Mouse (Mus musculus) hindbrain, postnatal 0 days (tissue): ENCODE measurements around the gene Ccl28. TPM values are rescaled to one million over a fixed set of nuclear protein-coding genes. Genes with fewer than 3 reads are reported as not detected.
"Not testable (repeated sequence)": the region's sequence is repeated elsewhere in the genome, so short reads cannot be mapped to it uniquely, and the experiment has no call there.

ENCODE experiments used
- ATAC-seq: fragments of 200-750 bp; cut with Nextera tagmentation; 2 replicates; pipeline ENCODE4 v1.8.0; 2017; ENCODE audit warnings: mild to moderate bottlenecking, moderate TSS enrichment, moderate library complexity
- DNase-seq: peaks from one replicate; pipeline ENCODE4 v3.0.0-alpha.2; 2015; ENCODE audit warnings: low spot score
- H3K27ac ChIP-seq: fragments of 300-500 bp; sonication (generic); 2 replicates; pipeline ENCODE4 v1.5.1; 2014; ENCODE audit warnings: mild to moderate bottlenecking
- H3K27me3 ChIP-seq: fragments of 300-500 bp; sonication (generic); 2 replicates; pipeline ENCODE4 v1.6.1; 2014; ENCODE audit warnings: low read length, mixed read lengths; ENCODE audit not compliant: insufficient read depth
- H3K36me3 ChIP-seq: fragments of 300-500 bp; sonication (generic); 2 replicates; pipeline ENCODE4 v1.6.1; 2014; ENCODE audit warnings: low read length, mixed read lengths; ENCODE audit not compliant: insufficient read depth
- H3K4me1 ChIP-seq: fragments of 300-500 bp; sonication (generic); 2 replicates; pipeline ENCODE4 v1.6.1; 2014; ENCODE audit warnings: antibody characterized with exemption, low read length, mixed read lengths; ENCODE audit not compliant: insufficient read depth
- H3K4me2 ChIP-seq: fragments of 300-500 bp; sonication (generic); 2 replicates; pipeline ENCODE4 v1.6.1; 2014; ENCODE audit warnings: low read depth, mild to moderate bottlenecking, low read length, moderate library complexity, mixed read lengths
- H3K4me3 ChIP-seq: fragments of 300-500 bp; sonication (generic); 2 replicates; pipeline ENCODE4 v1.5.1; 2014; ENCODE audit warnings: low read length
- H3K9ac ChIP-seq: fragments of 300-500 bp; sonication (generic); replicated peaks from 2 replicates; pipeline ENCODE4 v1.6.1; 2014; ENCODE audit warnings: mild to moderate bottlenecking, low read length, moderate library complexity, mixed read lengths
- H3K9me3 ChIP-seq: fragments of 300-500 bp; sonication (generic); 2 replicates; pipeline ENCODE4 v1.6.1; 2016; ENCODE audit warnings: low read length, mixed read lengths
- CTCF ChIP-seq: IDR thresholded peaks from 2 replicates; pipeline ENCODE4 v1.5.1; 2016; ENCODE audit warnings: antibody characterized with exemption, control low read depth, low read depth
- WGBS: fragments of 180-500 bp; shearing (Covaris S2); extraction: QIAGEN DNeasy Blood & Tissue Kit; methylation state at CpG from one replicate; pipeline ENCODE4 v1.1.7; 2014; 5-methylcytosine and 5-hydroxymethylcytosine counted together
- polyA plus RNA-seq: library from polyadenylated mRNA; unstranded; fragments of >200 nt; fragmentation: Nextera tagmentation; extraction: Ambion mirVana; gene quantifications from 2 replicates; pipeline ENCODE4 v1.2.1, GENCODE M21; 2015
- total RNA-seq: library from RNA; depleted of rRNA; stranded (reverse); fragments of >200 nt; gene quantifications from 2 replicates; pipeline ENCODE4 v1.2.3, GENCODE M21; 2014

The Ccl28 gene
- total and polyA plus RNA-seq, 2 experiments from 2014 or later: 0.33 to 2.2 TPM

DNA sequence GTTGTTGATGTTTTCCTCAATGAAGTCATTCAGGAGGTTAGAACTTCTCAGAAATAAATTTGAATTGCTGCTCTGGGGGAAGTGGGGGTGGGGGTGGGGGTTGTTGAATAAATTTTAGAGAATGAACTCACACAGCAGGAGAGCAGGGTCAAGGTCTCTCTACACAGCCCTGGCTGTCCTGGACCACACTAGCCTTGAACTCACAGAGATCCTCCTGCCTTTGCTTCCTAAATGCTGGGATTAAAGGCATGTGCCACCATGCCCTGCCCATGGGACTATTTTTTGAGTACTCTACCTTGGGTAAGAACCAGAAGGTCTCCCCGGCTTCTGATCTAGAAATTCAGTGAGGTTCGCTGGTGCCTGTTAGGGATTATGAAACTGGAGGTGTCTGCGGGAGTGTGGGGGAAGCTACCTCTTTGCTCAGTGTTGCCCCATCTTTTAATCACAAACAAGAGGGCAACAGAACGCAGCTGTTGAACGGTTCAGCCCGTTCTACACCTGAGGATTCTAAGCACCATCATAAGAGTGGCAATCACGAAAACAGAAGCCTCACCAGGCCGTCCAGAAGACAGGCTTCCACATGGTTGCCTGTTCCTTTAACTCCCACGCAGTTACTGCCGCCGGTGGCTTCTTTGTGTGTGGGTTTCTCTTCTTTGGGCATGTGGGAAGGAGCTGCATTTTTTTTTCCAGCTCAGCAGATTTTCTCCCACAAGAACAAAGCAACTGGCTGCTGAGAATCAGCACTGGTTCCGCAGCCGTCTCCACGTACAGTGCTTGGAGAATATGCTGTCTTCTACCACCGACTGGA lies 25.5 kb downstream of the Ccl28 start:
- no peaks in the 10 kb centered on the region for H3K36me3 ChIP-seq
- H3K27ac ChIP-seq: peak overlapping the region; percentile 76
- no peak for TF ChIP-seq CTCF
- H3K9ac ChIP-seq: peak overlapping the region; percentile 40
- no peaks in the 10 kb centered on the region for H3K9me3 ChIP-seq
- no peak overlapping the region for H3K4me3 ChIP-seq
- H3K4me2 ChIP-seq: peak overlapping the region; percentile 42
- H3K27me3 ChIP-seq: no peaks in the 10 kb centered on the region
- peak; percentile 54 for DNase-seq
- H3K4me1 ChIP-seq: no peaks in the 10 kb centered on the region
- peak; percentile 77 for ATAC-seq
- WGBS: 38% methylated on average over 15 of the region's 15 CpGs

DNA sequence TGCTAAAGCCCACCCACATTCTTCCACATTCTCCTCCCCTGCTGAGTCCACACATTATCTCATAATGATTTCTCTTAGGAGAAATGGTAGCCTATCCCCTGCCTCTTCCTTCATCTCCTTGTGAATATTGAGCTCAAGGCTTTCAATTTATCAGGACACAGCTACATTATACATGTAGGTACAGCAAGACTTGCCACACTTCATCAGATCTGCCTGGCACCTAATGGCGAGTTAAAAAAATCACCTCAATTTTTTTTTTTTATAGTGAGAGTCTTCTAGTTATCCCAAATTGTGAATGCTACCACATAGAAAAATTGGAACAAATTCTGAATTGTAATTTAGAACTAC lies 26.1 kb downstream of the Ccl28 start:
- peak overlapping the region; percentile 40 for H3K9ac ChIP-seq
- no peaks in the 10 kb centered on the region for H3K4me1 ChIP-seq
- no peaks in the 10 kb centered on the region for H3K9me3 ChIP-seq
- no peak for DNase-seq
- H3K27me3 ChIP-seq: no peaks in the 10 kb centered on the region
- peak overlapping the region; percentile 76; the same call in 1 of the 2 replicates for H3K27ac ChIP-seq
- no peaks in the 10 kb centered on the region for H3K36me3 ChIP-seq
- WGBS: 60% methylated on average over 1 of the region's 1 CpGs
- no peak for TF ChIP-seq CTCF
- peak overlapping the region; percentile 42 for H3K4me2 ChIP-seq
- no peak overlapping the region for H3K4me3 ChIP-seq
- ATAC-seq: no peak

DNA sequence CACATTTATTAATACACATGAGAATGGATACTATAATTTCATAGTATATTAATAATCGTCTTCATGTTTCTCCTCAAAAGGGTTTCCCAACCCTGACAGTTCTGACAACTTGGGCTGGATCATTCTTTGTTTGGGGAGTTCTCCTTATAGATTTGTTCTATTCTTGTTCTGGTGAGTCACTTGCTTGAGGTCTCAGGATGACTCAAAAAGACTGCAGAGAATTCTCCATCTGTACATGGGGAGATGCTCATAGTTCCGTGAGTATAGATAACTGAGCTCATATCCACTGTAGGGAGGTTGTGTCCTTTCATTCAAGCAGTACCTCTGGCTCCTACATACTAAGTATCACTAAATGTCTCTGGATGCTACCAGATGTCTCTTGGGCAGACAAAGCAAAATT lies 31.1 kb downstream of the Ccl28 start:
- H3K27me3 ChIP-seq: no peaks in the 10 kb centered on the region
- WGBS: 85% methylated on average over 2 of the region's 2 CpGs

DNA sequence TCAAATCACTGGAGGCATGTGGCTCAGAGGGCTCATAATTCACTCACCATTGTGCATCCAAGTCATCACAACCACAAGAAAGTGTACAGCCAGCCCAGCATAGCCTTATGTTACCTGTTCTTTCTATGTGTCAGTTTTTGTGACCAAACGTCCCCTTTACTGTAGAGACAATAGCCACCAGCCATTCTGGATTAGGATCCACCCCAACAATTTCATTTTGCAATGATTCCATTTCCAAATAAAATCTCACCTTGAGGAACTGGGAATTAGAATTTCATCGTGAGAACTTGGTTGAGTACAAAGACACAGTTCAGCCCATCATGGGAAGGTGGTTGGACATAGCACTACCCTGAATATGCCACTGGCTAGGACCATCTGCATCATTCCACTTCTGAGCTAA lies 32.6 kb downstream of the Ccl28 start:
- Histone ChIP-seq H3K27me3 (no peaks in the 10 kb centered on the region), H3K4me1 (no peaks in the 10 kb centered on the region), H3K4me3 (no peak overlapping the region), H3K9me3 (no peaks in the 10 kb centered on the region), H3K36me3 (no peaks in the 10 kb centered on the region), H3K9ac (no peak overlapping the region), H3K4me2 (no peak overlapping the region), H3K27ac (no peak overlapping the region)
- no peak for ATAC-seq
- WGBS: 82% methylated on average over 2 of the region's 2 CpGs
- no peak for DNase-seq
- TF ChIP-seq CTCF: no peak

More for the DNA sequence above, 31.1 kb downstream of the Ccl28 start:
- no peak overlapping the region for H3K27ac ChIP-seq
- no peaks in the 10 kb centered on the region for H3K9me3 ChIP-seq
- H3K4me1 ChIP-seq: no peaks in the 10 kb centered on the region
- no peak overlapping the region for H3K9ac ChIP-seq
- no peak for DNase-seq
- TF ChIP-seq CTCF: no peak
- no peak for ATAC-seq
- no peaks in the 10 kb centered on the region for H3K36me3 ChIP-seq
- H3K4me2 ChIP-seq: no peak overlapping the region
- no peak overlapping the region for H3K4me3 ChIP-seq

DNA sequence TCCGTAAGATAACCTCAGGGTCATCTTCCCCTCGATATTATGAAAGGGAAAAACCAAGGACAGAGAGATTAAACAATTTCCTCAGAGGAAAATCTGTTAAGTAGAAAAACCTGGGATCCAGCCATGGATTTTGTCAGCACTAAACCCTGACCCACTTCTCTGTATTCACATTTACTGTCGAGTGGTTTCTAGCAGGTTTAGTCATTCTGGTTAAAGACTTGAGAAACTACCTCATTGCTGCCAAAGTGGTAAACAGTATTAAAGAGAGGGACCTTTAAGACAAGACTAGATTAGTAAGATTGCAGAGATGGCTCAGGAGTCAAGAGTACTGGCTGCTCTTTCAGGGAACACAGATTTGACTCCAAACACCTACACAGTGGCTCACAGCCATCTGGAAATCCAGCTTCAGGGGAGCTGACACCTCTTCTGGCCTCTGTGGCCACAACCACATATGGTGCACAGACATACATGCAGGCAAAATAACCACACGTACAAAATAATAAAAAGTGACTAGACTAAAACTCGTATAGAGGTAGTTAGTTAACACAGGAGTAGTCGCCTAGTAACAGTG lies 33.3 kb downstream of the Ccl28 start:
- WGBS: 85% methylated on average over 6 of the region's 6 CpGs
- TF ChIP-seq CTCF: no peak
- no peak overlapping the region for H3K9ac ChIP-seq
- H3K27ac ChIP-seq: no peak overlapping the region
- H3K4me1 ChIP-seq: no peaks in the 10 kb centered on the region
- H3K36me3 ChIP-seq: no peaks in the 10 kb centered on the region
- H3K9me3 ChIP-seq: no peaks in the 10 kb centered on the region
- H3K4me2 ChIP-seq: no peak overlapping the region
- DNase-seq (no peak), ATAC-seq (no peak)
- no peaks in the 10 kb centered on the region for H3K27me3 ChIP-seq
- no peak overlapping the region for H3K4me3 ChIP-seq

DNA sequence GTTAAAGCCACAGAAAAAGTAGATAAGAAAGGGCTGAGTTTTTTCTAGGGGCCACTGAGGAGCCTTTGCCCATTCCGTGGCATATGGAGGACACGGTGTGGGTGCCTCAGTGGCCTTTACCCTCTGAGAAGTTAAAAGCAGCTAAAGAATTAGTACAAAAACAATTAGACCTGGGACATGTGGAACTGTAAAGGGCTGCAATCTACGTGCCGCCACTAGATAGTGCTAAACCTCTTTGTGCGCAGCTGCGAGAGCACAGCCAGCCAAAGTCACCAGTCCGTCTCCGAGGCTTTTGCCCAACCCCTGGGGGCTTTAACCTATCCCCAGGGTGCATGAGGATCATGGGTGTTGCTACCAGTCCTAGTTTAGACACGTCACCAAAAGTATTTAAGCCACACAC lies 37.8 kb downstream of the Ccl28 start:
- H3K4me3 ChIP-seq, DNase-seq, H3K4me2 ChIP-seq, H3K27ac ChIP-seq, H3K9me3 ChIP-seq, H3K36me3 ChIP-seq, ATAC-seq, H3K9ac ChIP-seq, H3K4me1 ChIP-seq, H3K27me3 ChIP-seq: not testable (repeated sequence)
- WGBS: 64% methylated on average over 3 of the region's 9 CpGs
- peak; percentile 21 for TF ChIP-seq CTCF

DNA sequence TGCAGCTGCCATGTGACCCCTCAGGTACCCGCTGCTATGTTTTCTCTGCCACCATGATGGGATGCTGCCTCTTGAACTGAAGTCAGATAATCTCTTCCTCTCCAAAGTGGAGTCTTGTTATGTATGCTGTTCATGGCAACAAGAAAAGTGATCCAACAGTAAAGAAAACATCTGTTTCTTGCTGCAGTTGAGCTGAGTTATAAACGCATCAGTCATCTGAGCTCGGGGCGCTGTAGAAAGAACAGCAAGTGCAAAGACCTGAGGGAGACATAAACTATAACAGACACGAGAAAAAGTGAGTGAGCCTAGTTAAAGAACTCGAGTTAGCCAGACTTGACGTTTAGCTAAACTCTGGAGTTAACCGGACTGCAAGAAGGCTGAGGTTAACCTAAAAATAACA lies 55.2 kb downstream of the Ccl28 start:
- Histone ChIP-seq H3K9me3 (no peaks in the 10 kb centered on the region), H3K27me3 (no peaks in the 10 kb centered on the region), H3K27ac (no peak overlapping the region), H3K4me1 (no peaks in the 10 kb centered on the region), H3K4me3 (no peak overlapping the region), H3K9ac (no peak overlapping the region), H3K4me2 (no peak overlapping the region), H3K36me3 (no peaks in the 10 kb centered on the region)
- no peak for ATAC-seq
- TF ChIP-seq CTCF: no peak
- 84% methylated on average over 8 of the region's 8 CpGs for WGBS
- DNase-seq: no peak
